Mouse (Mus musculus) neural tube, embryonic 11.5 days (tissue): ENCODE results near the gene Tas2r108. TPM values are rescaled to one million over a fixed set of nuclear protein-coding genes. Genes with fewer than 3 reads are reported as not detected.

ENCODE experiments used
- ATAC-seq: fragments of 200-750 bp; cut with Nextera tagmentation; 2 replicates; pipeline ENCODE4 v1.8.0; 2017; ENCODE audit warnings: moderate number of reproducible peaks, mild to moderate bottlenecking, moderate TSS enrichment, moderate library complexity; ENCODE audit not compliant: insufficient read depth, low FRiP score, low TSS enrichment
- DNase-seq: peaks from one replicate; pipeline ENCODE4 v3.0.0-alpha.2; 2015; ENCODE audit warnings: low spot score
- H3K27ac ChIP-seq: fragments of 300-500 bp; sonication (generic); 2 replicates; pipeline ENCODE4 v1.5.1; 2014; ENCODE audit warnings: low read depth, mild to moderate bottlenecking, low read length
- H3K27me3 ChIP-seq: fragments of 300-500 bp; sonication (generic); 2 replicates; pipeline ENCODE4 v1.6.1; 2014; ENCODE audit warnings: mild to moderate bottlenecking, low read length, mixed read lengths; ENCODE audit not compliant: control insufficient read depth, insufficient read depth
- H3K36me3 ChIP-seq: fragments of 300-500 bp; sonication (generic); 2 replicates; pipeline ENCODE4 v1.6.1; 2014; ENCODE audit warnings: mild to moderate bottlenecking, low read length, moderate library complexity, mixed read lengths; ENCODE audit not compliant: control insufficient read depth, insufficient read depth
- H3K4me1 ChIP-seq: fragments of 300-500 bp; sonication (generic); 2 replicates; pipeline ENCODE4 v1.6.1; 2014; ENCODE audit warnings: low read length, mixed read lengths; ENCODE audit not compliant: control insufficient read depth, insufficient read depth
- H3K4me2 ChIP-seq: fragments of 300-500 bp; sonication (generic); 2 replicates; pipeline ENCODE4 v1.6.1; 2014; ENCODE audit warnings: low read depth, mild to moderate bottlenecking, moderate library complexity
- H3K4me3 ChIP-seq: fragments of 300-500 bp; sonication (generic); 2 replicates; pipeline ENCODE4 v1.5.1; 2014; ENCODE audit warnings: low read depth, low read length
- H3K9ac ChIP-seq: fragments of 300-500 bp; sonication (generic); 2 replicates; pipeline ENCODE4 v1.6.1; 2014; ENCODE audit warnings: mild to moderate bottlenecking, low read length
- H3K9me3 ChIP-seq: fragments of 300-500 bp; sonication (generic); 2 replicates; pipeline ENCODE4 v1.6.1; 2016; ENCODE audit warnings: low read length; ENCODE audit not compliant: control insufficient read depth
- WGBS: fragments of 180-500 bp; shearing (Covaris S2); extraction: QIAGEN DNeasy Blood & Tissue Kit; methylation state at CpG from one replicate; pipeline ENCODE4 v1.1.7; 2014; 5-methylcytosine and 5-hydroxymethylcytosine counted together
- polyA plus RNA-seq: library from polyadenylated mRNA; unstranded; fragments of >200 nt; fragmentation: Nextera tagmentation; extraction: Ambion mirVana; gene quantifications from 2 replicates; pipeline ENCODE4 v1.2.1, GENCODE M21; 2014

Tas2r108 gene
- polyA plus RNA-seq, 1 experiment from 2014 or later, result not detected

DNA sequence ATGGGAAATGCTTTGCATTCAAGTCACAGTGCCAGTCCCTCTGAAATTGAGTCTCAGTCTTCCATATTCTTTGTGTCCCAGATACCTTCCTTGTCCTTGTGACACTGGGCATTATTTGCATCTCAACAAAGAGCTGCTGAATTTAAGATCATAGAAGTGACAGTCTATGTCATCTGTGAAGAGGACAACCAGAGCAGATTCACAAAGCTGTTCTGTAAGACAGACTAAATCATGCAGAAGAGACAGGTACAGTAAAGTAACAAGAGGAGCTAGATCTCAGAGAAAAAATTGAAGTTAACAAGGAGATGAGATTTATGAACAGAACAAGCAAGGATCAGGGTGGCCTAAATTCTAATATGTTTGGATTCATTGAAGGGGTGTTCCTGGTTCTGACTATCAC lies 2.4 kb upstream of the Tas2r108 start, which contains the start of gene Tas2r137:
TSS of gene Tas2r137 (plus strand) at position 301 of the 400 bp plus-strand sequence.
- DNase-seq (no peak), ATAC-seq (no peak)
- H3K27me3 ChIP-seq, result no peaks in the 10 kb centered on the region
- H3K4me3 ChIP-seq, result no peak within 1 kb of the TSS
- no peaks in the 10 kb centered on the region for H3K36me3 ChIP-seq
- H3K27ac ChIP-seq, result no peak within 1 kb of the TSS
- H3K9me3 ChIP-seq, result no peaks in the 10 kb centered on the region
- no peak within 1 kb of the TSS for H3K9ac ChIP-seq
- H3K4me2 ChIP-seq, result no peak within 1 kb of the TSS
- H3K4me1 ChIP-seq, result no peaks in the 10 kb centered on the region

DNA sequence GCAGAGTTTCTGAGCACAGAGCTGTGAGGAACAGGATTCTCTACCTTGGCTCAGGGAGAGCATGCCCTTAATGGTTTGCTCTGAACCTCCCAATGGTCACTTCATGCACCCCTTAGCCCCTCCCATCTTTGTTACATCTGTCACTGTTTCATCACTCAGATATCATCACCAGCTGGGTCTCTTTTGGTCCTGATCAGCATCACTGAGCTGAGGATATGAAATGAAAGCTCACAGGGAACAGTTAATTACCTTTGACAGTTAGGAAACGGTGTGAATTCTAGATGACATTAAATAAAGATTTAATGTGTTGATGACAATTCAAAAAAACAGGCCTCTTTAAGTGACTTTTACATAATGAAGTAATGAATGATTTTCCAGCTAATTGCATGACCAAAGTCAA lies 26.1 kb downstream of the Tas2r108 start, which contains the start of gene Prss37:
TSS of gene Prss37 (minus strand) at position 101 of the 400 bp plus-strand sequence.
- H3K27me3 ChIP-seq, result no peaks in the 10 kb centered on the region
- H3K27ac ChIP-seq, result no peak within 1 kb of the TSS
- no peak within 1 kb of the TSS for H3K9ac ChIP-seq
- H3K4me2 ChIP-seq, result no peak within 1 kb of the TSS
- no peaks in the 10 kb centered on the region for H3K36me3 ChIP-seq
- no peak for DNase-seq
- no peaks in the 10 kb centered on the region for H3K9me3 ChIP-seq
- no peak within 1 kb of the TSS for H3K4me3 ChIP-seq
- H3K4me1 ChIP-seq, result no peaks in the 10 kb centered on the region
- WGBS, result 74% methylated on average over 1 of the region's 1 CpGs
- no peak for ATAC-seq

Other genes with a start within 250 kb of the Tas2r108 start
- 42.3 and 44.0 TPM in 2 replicates for gene Agk, start 168.4 kb upstream of the Tas2r108 start, polyA plus RNA-seq
- gene E330009J07Rik, start 57.4 kb upstream of the Tas2r108 start, polyA plus RNA-seq, result 15.6 and 15.7 TPM in 2 replicates
- 0.08 and 0.16 TPM in 2 replicates for gene Wee2, start 54.4 kb upstream of the Tas2r108 start, polyA plus RNA-seq
- gene Ssbp1, start 22.2 kb upstream of the Tas2r108 start, polyA plus RNA-seq, result 149 and 156 TPM in 2 replicates
- gene Tas2r137, start 2.3 kb upstream of the Tas2r108 start, polyA plus RNA-seq, result not detected in 2 replicates
- gene Prss37, start 26.0 kb downstream of the Tas2r108 start, polyA plus RNA-seq, result not detected in 2 replicates
- not detected in 2 replicates for gene Olfr461, start 61.5 kb downstream of the Tas2r108 start, polyA plus RNA-seq
- gene Olfr460, start 76.0 kb downstream of the Tas2r108 start, polyA plus RNA-seq, result not detected in 2 replicates
- gene Clec5a, start 92.3 kb downstream of the Tas2r108 start, polyA plus RNA-seq, result 0.18 and 0.41 TPM in 2 replicates
- gene Tas2r138, start 119.8 kb downstream of the Tas2r108 start, polyA plus RNA-seq, result not detected in 2 replicates
- 0.08 and 0.13 TPM in 2 replicates for gene Mgam, start 135.3 kb downstream of the Tas2r108 start, polyA plus RNA-seq